Mouse (Mus musculus): ENCODE results near the gene Agrn.
A peak's percentile ranks its signal among the peaks of the same experiment; 100 is the strongest.

Gene Agrn

GRCm38 (mm10) chr4:156202462-156202893 is 5.2 kb upstream of the Agrn start:
- DNase-seq (ENCODE audit: low spot score in 2 of 2), result no peak

- DNase-seq (ENCODE audit: low spot score in 2 of 2), result no peak
Observed at GRCm38 (mm10) chr4:156200623-156201475, 3.6 kb upstream of the Agrn start, which contains the start of gene Isg15. Isg15 (minus strand) TSS chr4:156200818.

- DNase-seq (ENCODE audit: low spot score in 2 of 2), result peak; percentile 60 to 76
Observed at GRCm38 (mm10) chr4:156197829-156198205, 529 bp upstream of the Agrn start.

GRCm38 (mm10) chr4:156195927-156196870 is 1.1 kb downstream of the Agrn start:
- DNase-seq (ENCODE audit: low spot score in 2 of 2), result peak in 1 of 2 experiments; percentile 42

GRCm38 (mm10) chr4:156194346-156194745 is 2.9 kb downstream of the Agrn start:
- DNase-seq (ENCODE audit: low spot score in 2 of 2), result no peak

GRCm38 (mm10) chr4:156193906-156194305 is 3.4 kb downstream of the Agrn start:
- no peak for DNase-seq (ENCODE audit: low spot score in 2 of 2)

GRCm38 (mm10) chr4:156193200-156193590 is 4.1 kb downstream of the Agrn start:
- no peak for DNase-seq (ENCODE audit: low spot score in 2 of 2)

- no peak for DNase-seq (ENCODE audit: low spot score in 2 of 2)
Observed at GRCm38 (mm10) chr4:156192421-156193199, 4.7 kb downstream of the Agrn start.

GRCm38 (mm10) chr4:156188811-156189323 is 8.4 kb downstream of the Agrn start:
- DNase-seq (ENCODE audit: low spot score in 2 of 2), result peak in 1 of 2 experiments; percentile 46

- DNase-seq (ENCODE audit: low spot score in 2 of 2), result no peak
Observed at GRCm38 (mm10) chr4:156188162-156188810, 9.0 kb downstream of the Agrn start.

- peak in 1 of 2 experiments; percentile 57 for DNase-seq (ENCODE audit: low spot score in 2 of 2)
Observed at GRCm38 (mm10) chr4:156185950-156186850, 11.1 kb downstream of the Agrn start.

GRCm38 (mm10) chr4:156185456-156185949 is 11.8 kb downstream of the Agrn start:
- no peak for DNase-seq (ENCODE audit: low spot score in 2 of 2)

GRCm38 (mm10) chr4:156184291-156184954 is 12.9 kb downstream of the Agrn start:
- no peak for DNase-seq (ENCODE audit: low spot score in 2 of 2)

- no peak for DNase-seq (ENCODE audit: low spot score in 2 of 2)
Observed at GRCm38 (mm10) chr4:156183747-156184146, 13.5 kb downstream of the Agrn start.

GRCm38 (mm10) chr4:156177630-156178029 is 19.7 kb downstream of the Agrn start:
- no peak for DNase-seq (ENCODE audit: low spot score in 2 of 2)

- DNase-seq (ENCODE audit: low spot score in 2 of 2), result no peak
Observed at GRCm38 (mm10) chr4:156171828-156172227, 25.5 kb downstream of the Agrn start.

GRCm38 (mm10) chr4:156169129-156169528 is 28.2 kb downstream of the Agrn start:
- DNase-seq (ENCODE audit: low spot score in 2 of 2), result no peak

GRCm38 (mm10) chr4:156168611-156169010 is 28.7 kb downstream of the Agrn start:
- DNase-seq (ENCODE audit: low spot score in 2 of 2), result no peak

GRCm38 (mm10) chr4:156166477-156166876 is 30.8 kb downstream of the Agrn start:
- no peak for DNase-seq (ENCODE audit: low spot score in 2 of 2)
